Comparison of ENCODE assay signal across 32 mouse cellular contexts in the genomic region with DNA sequence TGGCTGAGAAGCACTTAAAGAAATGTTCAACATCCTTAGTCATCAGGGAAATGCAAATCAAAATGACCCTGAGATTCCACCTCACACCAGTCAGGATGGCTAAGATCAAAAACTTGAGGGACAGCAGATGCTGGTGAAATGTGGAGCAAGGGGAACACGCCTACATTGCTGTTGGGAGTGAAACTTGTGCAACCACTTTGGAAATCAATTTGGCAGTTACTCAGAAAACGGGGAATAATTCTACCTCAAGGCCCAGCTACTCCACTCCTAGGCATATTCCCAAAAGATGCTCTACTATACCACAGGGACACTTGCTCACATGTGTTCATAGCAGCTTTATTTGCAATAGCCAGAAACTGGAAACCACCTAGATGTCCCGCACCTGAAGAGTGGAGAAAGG. TPM values are rescaled to one million over a fixed set of nuclear protein-coding genes. Genes with fewer than 3 reads are reported as not detected.
"Had no signal": no experiment of that assay in that cellular context is flagged by ENCODE, and none has a peak within 500 bp of the region (broad histone marks: within the 10 kb centered on the region; RNA-seq: fewer than 3 reads in every experiment).

No protein-coding gene starts in this region.

RNA-seq across cellular contexts. Expression of gene Hamp, which starts 6.1 kb away (rescaled TPM):
- total RNA-seq: common myeloid progenitor, adult 5-6 weeks; forebrain, postnatal 0 days; gastrocnemius, adult 2 months; gastrocnemius, postnatal 10 days; gastrocnemius, postnatal 14 days; gastrocnemius, postnatal 25 days; gastrocnemius, postnatal 36 days; granulocyte monocyte progenitor cell, adult 5-6 weeks had no signal
- polyA plus RNA-seq: cortical plate, adult 2 months; embryonic facial prominence, embryonic 10.5 days; embryonic facial prominence, embryonic 11.5 days; embryonic facial prominence, embryonic 12.5 days; embryonic facial prominence, embryonic 13.5 days; embryonic facial prominence, embryonic 14.5 days; embryonic facial prominence, embryonic 15.5 days; erythroblast, embryonic 14.5 days; forebrain, embryonic 10.5 days; forebrain, embryonic 11.5 days; forebrain, embryonic 12.5 days; forebrain, embryonic 13.5 days; forebrain, embryonic 14.5 days; forebrain, embryonic 15.5 days; forebrain, embryonic 16.5 days; forebrain, postnatal 0 days; frontal cortex, adult 2 months; heart, embryonic 10.5 days; heart, embryonic 11.5 days; heart, embryonic 12.5 days had no signal

RNA-seq across cellular contexts. Expression of gene Fam187b, which starts 23.7 kb away (rescaled TPM):
- total RNA-seq: common myeloid progenitor, adult 5-6 weeks; gastrocnemius, adult 18-20 months; gastrocnemius, adult 2 months; gastrocnemius, postnatal 25 days; gastrocnemius, postnatal 36 days; granulocyte monocyte progenitor cell, adult 5-6 weeks; heart, adult 18-20 months; heart, adult 2 months had no signal
- polyA plus RNA-seq: erythroblast, embryonic 14.5 days had no signal

RNA-seq across cellular contexts. Expression of gene Hamp2, which starts 25.4 kb away (rescaled TPM):
- total RNA-seq: common myeloid progenitor, adult 5-6 weeks; forebrain, postnatal 0 days; gastrocnemius, adult 18-20 months; gastrocnemius, adult 2 months; gastrocnemius, adult 8-10 months; gastrocnemius, postnatal 10 days; gastrocnemius, postnatal 14 days; gastrocnemius, postnatal 25 days; gastrocnemius, postnatal 36 days; gastrocnemius, postnatal 4 days; granulocyte monocyte progenitor cell, adult 5-6 weeks had no signal
- polyA plus RNA-seq: cortical plate, adult 2 months; embryonic facial prominence, embryonic 10.5 days; embryonic facial prominence, embryonic 11.5 days; embryonic facial prominence, embryonic 12.5 days; embryonic facial prominence, embryonic 14.5 days; embryonic facial prominence, embryonic 15.5 days; erythroblast, embryonic 14.5 days; forebrain, embryonic 10.5 days; forebrain, embryonic 11.5 days; forebrain, embryonic 12.5 days; forebrain, embryonic 13.5 days; forebrain, embryonic 14.5 days; forebrain, embryonic 15.5 days; forebrain, embryonic 16.5 days; forebrain, postnatal 0 days; frontal cortex, adult 2 months; heart, embryonic 10.5 days; heart, embryonic 11.5 days; heart, embryonic 12.5 days had no signal
